Mouse (Mus musculus) lung, adult 2 months (tissue): Measurements from ENCODE around the gene Psma2. TPM values are rescaled to one million over a fixed set of nuclear protein-coding genes. Genes with fewer than 3 reads are reported as not detected.

Source experiments
- DNase-seq: peaks from one replicate; pipeline ENCODE4 v3.0.0; 2022
- H3K4me1 ChIP-seq: fragments of 200-500 bp; 2 replicates; pipeline ENCODE4 v1.6.1; 2011; ENCODE audit warnings: low read length; ENCODE audit not compliant: control insufficient read depth, insufficient read depth
- H3K4me3 ChIP-seq: fragments of 200-500 bp; replicated peaks from 2 replicates; pipeline ENCODE3; 2011; ENCODE audit warnings: low read depth, mild to moderate bottlenecking, control low read depth, low read length; ENCODE audit errors: extremely low read depth
- CTCF ChIP-seq: fragments of 200-500 bp; IDR thresholded peaks from 2 replicates; pipeline ENCODE4 v1.5.1; 2011; ENCODE audit warnings: mild to moderate bottlenecking, low read length, control low read depth; ENCODE audit not compliant: insufficient read depth
- POLR2A ChIP-seq: fragments of 200-500 bp; IDR thresholded peaks from 2 replicates; pipeline ENCODE4 v1.6.1; 2011; ENCODE audit warnings: low read depth, mild to moderate bottlenecking, control low read depth, low read length, borderline replicate concordance; ENCODE audit errors: extremely low read depth
- WGBS: fragments of 180-500 bp; shearing (Covaris S2); methylation state at CpG from one replicate; pipeline ENCODE4 v1.1.7; 2018; 5-methylcytosine and 5-hydroxymethylcytosine counted together
- polyA plus RNA-seq: library from polyadenylated mRNA; depleted of rRNA; stranded (reverse); fragments of >200 nt; gene quantifications from 2 replicates; pipeline ENCODE4 v1.2.3, GENCODE M21; 2012; rRNA removed

Gene Psma2
- polyA plus RNA-seq, 1 experiment = 38.8 TPM

- TF ChIP-seq POLR2A (no peak), CTCF (no peak)
- no peak for DNase-seq
- Histone ChIP-seq H3K4me3 (no peak overlapping the region), H3K4me1 (no peaks in the 10 kb centered on the region)
- WGBS = 31% methylated on average over 1 of the region's 1 CpGs
Observed at GRCm38 (mm10) chr13:14639998-14640397, 27.0 kb downstream of the Psma2 start.

- Histone ChIP-seq H3K4me3 (no peak overlapping the region), H3K4me1 (no peaks in the 10 kb centered on the region)
- TF ChIP-seq POLR2A = no peak
- TF ChIP-seq CTCF = no peak
- 8% methylated on average over 1 of the region's 1 CpGs for WGBS
- DNase-seq = no peak
Observed at GRCm38 (mm10) chr13:14649301-14649700, 36.3 kb downstream of the Psma2 start.

GRCm38 (mm10) chr13:14667107-14667506 lies 54.1 kb downstream of the Psma2 start:
- TF ChIP-seq CTCF (no peak), POLR2A (no peak)
- DNase-seq = no peak
- Histone ChIP-seq H3K4me3 (no peak overlapping the region), H3K4me1 (no peaks in the 10 kb centered on the region)
- 75% methylated on average over 4 of the region's 4 CpGs for WGBS

GRCm38 (mm10) chr13:14670342-14670741 lies 57.3 kb downstream of the Psma2 start:
- DNase-seq = no peak
- no peak overlapping the region for H3K4me3 ChIP-seq
- WGBS = 19% methylated on average over 2 of the region's 2 CpGs
- TF ChIP-seq CTCF (no peak), POLR2A (no peak)
- no peaks in the 10 kb centered on the region for H3K4me1 ChIP-seq

GRCm38 (mm10) chr13:14688955-14689354 lies 75.9 kb downstream of the Psma2 start:
- no peaks in the 10 kb centered on the region for H3K4me1 ChIP-seq
- 58% methylated on average over 3 of the region's 3 CpGs for WGBS
- no peak for TF ChIP-seq CTCF
- no peak for TF ChIP-seq POLR2A
- no peak overlapping the region for H3K4me3 ChIP-seq
- no peak for DNase-seq

- no peaks in the 10 kb centered on the region for H3K4me1 ChIP-seq
- WGBS = 65% methylated on average over 2 of the region's 2 CpGs
- TF ChIP-seq CTCF (no peak), POLR2A (no peak)
- H3K4me3 ChIP-seq = no peak overlapping the region
- no peak for DNase-seq
Observed at GRCm38 (mm10) chr13:14716801-14717200, 103.8 kb downstream of the Psma2 start.

GRCm38 (mm10) chr13:14717755-14718154 lies 104.7 kb downstream of the Psma2 start:
- TF ChIP-seq POLR2A (no peak), CTCF (no peak)
- Histone ChIP-seq H3K4me1 (no peaks in the 10 kb centered on the region), H3K4me3 (no peak overlapping the region)
- 65% methylated on average over 3 of the region's 3 CpGs for WGBS
- DNase-seq = no peak

Other genes with a start within 250 kb of the Psma2 start
- gene Hecw1, start 90.0 kb upstream of the Psma2 start, polyA plus RNA-seq = not detected in 2 replicates
- gene Mrpl32, start 75 bp upstream of the Psma2 start, polyA plus RNA-seq = 4.3 and 4.6 TPM in 2 replicates
- gene AW209491, start 16.9 kb downstream of the Psma2 start, polyA plus RNA-seq = 3.1 and 4.8 TPM in 2 replicates